Mouse (Mus musculus): ENCODE data around the gene Cntn5. TPM values are rescaled to one million over a fixed set of nuclear protein-coding genes. Genes with fewer than 3 reads are reported as not detected.

Gene Cntn5
- polyA plus RNA-seq, 1 experiment = not detected

- Histone ChIP-seq H3K4me2 (ENCODE audit: low read depth) (no peak overlapping the region), H3K27me3 (ENCODE audit: control insufficient read depth, insufficient read depth, insufficient read length) (no peaks in the 10 kb centered on the region), H3K36me3 (ENCODE audit: control insufficient read depth, insufficient read depth) (no peaks in the 10 kb centered on the region), H3ac (ENCODE audit: control insufficient read depth, insufficient read length) (no peak overlapping the region), H3K4me3 (no peak overlapping the region), H3K79me2 (ENCODE audit: control insufficient read depth, insufficient read depth) (no peaks in the 10 kb centered on the region)
- TF ChIP-seq TCF3 (IDR thresholded peaks at IDR 0.05; ENCODE audit: insufficient read length, low read depth) (no peak), POLR2A (IDR thresholded peaks at IDR 0.05; ENCODE audit: insufficient read length, low read depth) (no peak), TCF12 (IDR thresholded peaks at IDR 0.05; ENCODE audit: insufficient read depth, poor library complexity, severe bottlenecking) (no peak), MAX (IDR thresholded peaks at IDR 0.05; ENCODE audit: low read depth) (no peak), MYOG (IDR thresholded peaks at IDR 0.05; ENCODE audit: control insufficient read depth in 1 of 3, insufficient read depth in 1 of 3, insufficient read length in 2 of 3, low read depth in 2 of 3) (no peak), POLR2AphosphoS2 (IDR thresholded peaks at IDR 0.05; ENCODE audit: insufficient read length, low read depth) (no peak), CEBPB (IDR thresholded peaks at IDR 0.05; ENCODE audit: insufficient read depth, poor library complexity, severe bottlenecking) (no peak), SRF (IDR thresholded peaks at IDR 0.05; ENCODE audit: control insufficient read depth, insufficient read length, low read depth) (no peak), USF1 (IDR thresholded peaks at IDR 0.05; ENCODE audit: low read depth) (no peak), E2F4 (IDR thresholded peaks at IDR 0.05; ENCODE audit: insufficient read depth) (no peak), MYOD1 (IDR thresholded peaks at IDR 0.05; ENCODE audit: control insufficient read depth in 1 of 3, insufficient read length in 2 of 3, low read depth in 2 of 3) (no peak), REST (IDR thresholded peaks at IDR 0.05; ENCODE audit: insufficient read depth, insufficient read length) (no peak)
Observed at GRCm38 (mm10) chr9:9944872-9945271, 959.7 kb downstream of the Cntn5 start.

GRCm38 (mm10) chr9:9937444-9938436 lies 966.8 kb downstream of the Cntn5 start:
- H3ac ChIP-seq (ENCODE audit: control insufficient read depth, insufficient read length) = no peak overlapping the region
- H3K27me3 ChIP-seq (ENCODE audit: control insufficient read depth, insufficient read depth, insufficient read length) = no peaks in the 10 kb centered on the region
- no peaks in the 10 kb centered on the region for H3K79me2 ChIP-seq (ENCODE audit: control insufficient read depth, insufficient read depth)
- no peak overlapping the region for H3K4me2 ChIP-seq (ENCODE audit: low read depth)
- H3K4me3 ChIP-seq = no peak overlapping the region
- no peaks in the 10 kb centered on the region for H3K36me3 ChIP-seq (ENCODE audit: control insufficient read depth, insufficient read depth)
- no peak for TF ChIP-seq POLR2AphosphoS2 (IDR thresholded peaks at IDR 0.05; ENCODE audit: insufficient read length, low read depth)
- no peak for TF ChIP-seq MAX (IDR thresholded peaks at IDR 0.05; ENCODE audit: low read depth)
- TF ChIP-seq POLR2A (IDR thresholded peaks at IDR 0.05; ENCODE audit: insufficient read length, low read depth) = no peak
- no peak for TF ChIP-seq TCF3 (IDR thresholded peaks at IDR 0.05; ENCODE audit: insufficient read length, low read depth)
- no peak for TF ChIP-seq MYOD1 (IDR thresholded peaks at IDR 0.05; ENCODE audit: control insufficient read depth in 1 of 3, insufficient read length in 2 of 3, low read depth in 2 of 3)
- TF ChIP-seq REST (IDR thresholded peaks at IDR 0.05; ENCODE audit: insufficient read depth, insufficient read length) = no peak
- no peak for TF ChIP-seq USF1 (IDR thresholded peaks at IDR 0.05; ENCODE audit: low read depth)
- no peak for TF ChIP-seq MYOG (IDR thresholded peaks at IDR 0.05; ENCODE audit: control insufficient read depth in 1 of 3, insufficient read depth in 1 of 3, insufficient read length in 2 of 3, low read depth in 2 of 3)
- no peak for TF ChIP-seq CEBPB (IDR thresholded peaks at IDR 0.05; ENCODE audit: insufficient read depth, poor library complexity, severe bottlenecking)

GRCm38 (mm10) chr9:9920580-9920979 lies 984.0 kb downstream of the Cntn5 start:
- no peaks in the 10 kb centered on the region for H3K36me3 ChIP-seq (ENCODE audit: control insufficient read depth, insufficient read depth)
- no peak overlapping the region for H3K4me2 ChIP-seq (ENCODE audit: low read depth)
- no peak overlapping the region for H3ac ChIP-seq (ENCODE audit: control insufficient read depth, insufficient read length)
- H3K27me3 ChIP-seq (ENCODE audit: control insufficient read depth, insufficient read depth, insufficient read length) = no peaks in the 10 kb centered on the region
- no peak for TF ChIP-seq REST (IDR thresholded peaks at IDR 0.05; ENCODE audit: insufficient read depth, insufficient read length)
- no peak for TF ChIP-seq POLR2A (IDR thresholded peaks at IDR 0.05; ENCODE audit: insufficient read length, low read depth)
- TF ChIP-seq E2F4 (IDR thresholded peaks at IDR 0.05; ENCODE audit: insufficient read depth) = no peak
- no peak for TF ChIP-seq USF1 (IDR thresholded peaks at IDR 0.05; ENCODE audit: low read depth)
- no peak for TF ChIP-seq TCF12 (IDR thresholded peaks at IDR 0.05; ENCODE audit: insufficient read depth, poor library complexity, severe bottlenecking)
- no peak for TF ChIP-seq SRF (IDR thresholded peaks at IDR 0.05; ENCODE audit: control insufficient read depth, insufficient read length, low read depth)
- no peak for TF ChIP-seq CEBPB (IDR thresholded peaks at IDR 0.05; ENCODE audit: insufficient read depth, poor library complexity, severe bottlenecking)
- TF ChIP-seq MYOD1 (IDR thresholded peaks at IDR 0.05; ENCODE audit: control insufficient read depth in 1 of 3, insufficient read length in 2 of 3, low read depth in 2 of 3) = no peak
- TF ChIP-seq MAX (IDR thresholded peaks at IDR 0.05; ENCODE audit: low read depth) = no peak
- TF ChIP-seq POLR2AphosphoS2 (IDR thresholded peaks at IDR 0.05; ENCODE audit: insufficient read length, low read depth) = no peak
- TF ChIP-seq TCF3 (IDR thresholded peaks at IDR 0.05; ENCODE audit: insufficient read length, low read depth) = no peak
- TF ChIP-seq MYOG (IDR thresholded peaks at IDR 0.05; ENCODE audit: control insufficient read depth in 1 of 3, insufficient read depth in 1 of 3, insufficient read length in 2 of 3, low read depth in 2 of 3) = no peak
- no peak overlapping the region for H3K4me3 ChIP-seq
- H3K79me2 ChIP-seq (ENCODE audit: control insufficient read depth, insufficient read depth) = no peaks in the 10 kb centered on the region

- Histone ChIP-seq H3K36me3 (ENCODE audit: control insufficient read depth, insufficient read depth) (no peaks in the 10 kb centered on the region), H3ac (ENCODE audit: control insufficient read depth, insufficient read length) (no peak overlapping the region), H3K4me2 (ENCODE audit: low read depth) (no peak overlapping the region), H3K79me2 (ENCODE audit: control insufficient read depth, insufficient read depth) (no peaks in the 10 kb centered on the region), H3K27me3 (ENCODE audit: control insufficient read depth, insufficient read depth, insufficient read length) (no peaks in the 10 kb centered on the region), H3K4me3 (no peak overlapping the region)
- no peak for TF ChIP-seq REST (IDR thresholded peaks at IDR 0.05; ENCODE audit: insufficient read depth, insufficient read length)
Observed at GRCm38 (mm10) chr9:9899070-9899469, 1005.5 kb downstream of the Cntn5 start.

Data from myocyte (in vitro differentiated cells).